Mouse (Mus musculus): ENCODE data around the gene Wasl.
A peak's percentile ranks its signal among the peaks of the same experiment; 100 is the strongest.

Wasl gene

GRCm38 (mm10) chr6:24645346-24646053 lies 19.3 kb downstream of the Wasl start:
- no peak for DNase-seq (ENCODE audit: low spot score)

- no peak for DNase-seq (ENCODE audit: low spot score)
These were observed 21.8 kb downstream of the Wasl start for GRCm38 (mm10) chr6:24642960-24643359.

- DNase-seq (ENCODE audit: low spot score), result no peak
These were observed 22.6 kb downstream of the Wasl start for GRCm38 (mm10) chr6:24642161-24642560.

- no peak for DNase-seq (ENCODE audit: low spot score)
These were observed 23.5 kb downstream of the Wasl start for GRCm38 (mm10) chr6:24641286-24641685.

- no peak for DNase-seq (ENCODE audit: low spot score)
These were observed 29.0 kb downstream of the Wasl start for GRCm38 (mm10) chr6:24635814-24636213.

GRCm38 (mm10) chr6:24634065-24634464 lies 30.7 kb downstream of the Wasl start:
- DNase-seq (ENCODE audit: low spot score), result no peak

GRCm38 (mm10) chr6:24632061-24632460 lies 32.7 kb downstream of the Wasl start:
- DNase-seq (ENCODE audit: low spot score), result no peak

- no peak for DNase-seq (ENCODE audit: low spot score)
These were observed 36.3 kb downstream of the Wasl start for GRCm38 (mm10) chr6:24628499-24628898.

GRCm38 (mm10) chr6:24627586-24628030 lies 37.2 kb downstream of the Wasl start:
- peak; percentile 61 for DNase-seq (ENCODE audit: low spot score)

- no peak for DNase-seq (ENCODE audit: low spot score)
These were observed 42.7 kb downstream of the Wasl start for GRCm38 (mm10) chr6:24622098-24622497.

GRCm38 (mm10) chr6:24620936-24621335 lies 43.9 kb downstream of the Wasl start:
- no peak for DNase-seq (ENCODE audit: low spot score)

- DNase-seq (ENCODE audit: low spot score), result no peak
These were observed 45.3 kb downstream of the Wasl start for GRCm38 (mm10) chr6:24619285-24620045.

GRCm38 (mm10) chr6:24616746-24617145 lies 48.1 kb downstream of the Wasl start:
- DNase-seq (ENCODE audit: low spot score), result no peak

- DNase-seq (ENCODE audit: low spot score), result no peak
These were observed 50.9 kb downstream of the Wasl start for GRCm38 (mm10) chr6:24613918-24614317.

GRCm38 (mm10) chr6:24613346-24613745 lies 51.5 kb downstream of the Wasl start:
- no peak for DNase-seq (ENCODE audit: low spot score)

GRCm38 (mm10) chr6:24612074-24612755 lies 52.6 kb downstream of the Wasl start:
- no peak for DNase-seq (ENCODE audit: low spot score)

- no peak for DNase-seq (ENCODE audit: low spot score)
These were observed 54.5 kb downstream of the Wasl start for GRCm38 (mm10) chr6:24610358-24610757.

- no peak for DNase-seq (ENCODE audit: low spot score)
These were observed 55.3 kb downstream of the Wasl start for GRCm38 (mm10) chr6:24609531-24609930.

GRCm38 (mm10) chr6:24608682-24609081 lies 56.1 kb downstream of the Wasl start:
- no peak for DNase-seq (ENCODE audit: low spot score)

GRCm38 (mm10) chr6:24608129-24608528 lies 56.7 kb downstream of the Wasl start:
- DNase-seq (ENCODE audit: low spot score), result no peak

- no peak for DNase-seq (ENCODE audit: low spot score)
These were observed 57.3 kb downstream of the Wasl start for GRCm38 (mm10) chr6:24607531-24607930.

GRCm38 (mm10) chr6:24606512-24606911 lies 58.3 kb downstream of the Wasl start:
- no peak for DNase-seq (ENCODE audit: low spot score)

- no peak for DNase-seq (ENCODE audit: low spot score)
These were observed 59.2 kb downstream of the Wasl start for GRCm38 (mm10) chr6:24605631-24606030.

All from T-cell, adult 2 months (primary cell).